Mouse (Mus musculus) heart, adult 2 months (tissue): Measurements from ENCODE around the gene Hoxb8. TPM values are rescaled to one million over a fixed set of nuclear protein-coding genes. Genes with fewer than 3 reads are reported as not detected.

Source experiments
- DNase-seq, 2 experiments: peaks; one replicate each; pipeline ENCODE4 v3.0.0; 2021
- H3K27ac ChIP-seq: fragments of 200-600 bp; 2 replicates; pipeline ENCODE4 v1.8.1; 2022
- H3K27me3 ChIP-seq: fragments of 200-500 bp; 2 replicates; pipeline ENCODE4 v1.6.1; 2012; ENCODE audit warnings: mild to moderate bottlenecking, low read length, inconsistent platforms, mixed read lengths; ENCODE audit not compliant: control insufficient read depth, insufficient read depth
- H3K36me3 ChIP-seq: fragments of 200-500 bp; 2 replicates; pipeline ENCODE4 v1.6.1; 2012; ENCODE audit warnings: low read length, inconsistent platforms; ENCODE audit not compliant: control insufficient read depth, insufficient read depth
- H3K4me1 ChIP-seq: fragments of 200-500 bp; 2 replicates; pipeline ENCODE4 v1.6.1; 2011; ENCODE audit warnings: low read length; ENCODE audit not compliant: control insufficient read depth, insufficient read depth
- H3K4me3 ChIP-seq: fragments of 200-600 bp; 2 replicates; pipeline ENCODE4 v1.8.1; 2022
- H3K79me2 ChIP-seq: fragments of 200-500 bp; replicated peaks from 2 replicates; pipeline ENCODE4 v1.6.1; 2012; ENCODE audit warnings: mild to moderate bottlenecking, inconsistent platforms, low read length, moderate library complexity, mixed read lengths; ENCODE audit not compliant: control insufficient read depth, insufficient read depth
- H3K9ac ChIP-seq: fragments of 200-500 bp; 2 replicates; pipeline ENCODE4 v1.6.1; 2012; ENCODE audit warnings: low read depth, mild to moderate bottlenecking, control low read depth, inconsistent platforms, low read length, mixed read lengths
- CTCF ChIP-seq: fragments of 200-600 bp; IDR thresholded peaks from 2 replicates; pipeline ENCODE4 v1.8.1; 2022; ENCODE audit warnings: antibody characterized with exemption, mild to moderate bottlenecking, moderate library complexity
- EP300 ChIP-seq: fragments of 200-500 bp; IDR thresholded peaks from 2 replicates; pipeline ENCODE4 v1.6.1; 2011; ENCODE audit warnings: low read depth, low read length, control low read depth; ENCODE audit not compliant: insufficient read depth
- POLR2A ChIP-seq: fragments of 200-500 bp; IDR thresholded peaks from 2 replicates; pipeline ENCODE4 v1.6.1; 2011; ENCODE audit warnings: mild to moderate bottlenecking, low read depth, low read length, control low read depth; ENCODE audit not compliant: insufficient read depth
- WGBS: fragments of 180-500 bp; shearing (Covaris S2); methylation state at CpG from one replicate; pipeline ENCODE4 v1.1.7; 2018; 5-methylcytosine and 5-hydroxymethylcytosine counted together
- intact Hi-C: fragments of 180-260 bp; cut with DNase I; formaldehyde crosslinking; loops from one replicate; pipeline ENCODE4 v1.15.1; 2025
- polyA plus RNA-seq: library from polyadenylated mRNA; depleted of rRNA; stranded (reverse); fragments of >200 nt; gene quantifications from 2 replicates; pipeline ENCODE4 v1.2.3, GENCODE M21; 2012
- total RNA-seq, 2 experiments: library from RNA; stranded (reverse); gene quantifications; 2 replicates each; pipeline ENCODE4 v1.2.3; 2021

The Hoxb8 gene
- total and polyA plus RNA-seq, 3 experiments = not detected

DNA sequence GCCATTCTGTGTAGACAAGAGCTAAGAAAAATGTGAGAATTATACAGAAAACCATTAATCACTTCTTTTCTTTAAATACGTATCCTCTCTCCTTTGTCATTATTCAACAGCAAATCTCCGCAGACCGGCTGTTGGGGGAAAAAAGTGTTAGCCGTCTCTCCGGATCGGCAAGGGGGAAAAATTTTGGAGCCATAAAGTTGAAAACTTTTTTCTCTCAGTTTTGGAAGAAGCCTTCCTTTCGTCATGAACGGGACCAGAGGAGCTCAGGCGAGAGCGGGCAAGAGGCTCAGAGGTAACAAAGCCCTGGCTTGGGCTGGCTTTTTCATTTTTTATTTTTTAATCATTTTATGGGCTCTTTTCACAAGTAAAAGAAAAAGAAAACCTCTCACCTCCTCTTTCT lies 41.4 kb downstream of the Hoxb8 start, which contains the start of gene Hoxb3:
Gene Hoxb3 (plus strand): TSS at position 173 of the 400 bp plus-strand sequence.
- 32% methylated on average over 10 of the region's 10 CpGs for WGBS
- no peaks in the 10 kb centered on the region for H3K79me2 ChIP-seq
- H3K4me1 ChIP-seq = no peaks in the 10 kb centered on the region
- intact Hi-C loops = no loop called here
- H3K27me3 ChIP-seq = peaks cover 15% of the 10 kb centered on the region
- H3K27ac ChIP-seq = no peak within 1 kb of the TSS
- H3K36me3 ChIP-seq = no peaks in the 10 kb centered on the region
- no peak within 1 kb of the TSS for H3K9ac ChIP-seq
- no peak for DNase-seq
- H3K4me3 ChIP-seq = no peak within 1 kb of the TSS
- no peak for TF ChIP-seq CTCF
- TF ChIP-seq POLR2A = no peak
- TF ChIP-seq EP300 = no peak

DNA sequence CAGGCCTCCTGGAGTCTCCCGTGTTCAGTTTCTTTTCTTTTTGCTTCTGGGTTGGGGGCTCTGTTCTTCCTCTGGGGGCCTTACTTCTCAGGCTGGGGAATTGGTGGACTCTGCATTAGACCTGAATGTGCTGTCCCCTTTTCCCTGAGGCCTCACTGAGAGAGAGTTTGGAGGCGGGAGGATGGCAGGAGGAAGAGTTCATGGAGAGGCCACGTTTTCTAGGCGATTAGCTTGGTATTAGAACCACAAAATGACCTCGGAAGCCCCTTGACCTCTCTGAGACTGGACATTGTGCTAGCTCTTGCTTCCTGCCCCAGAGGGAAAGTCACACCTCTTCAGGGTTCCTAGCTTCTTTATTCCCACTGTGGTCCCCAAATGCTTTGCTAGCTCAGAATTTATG lies 42.4 kb downstream of the Hoxb8 start:
- H3K79me2 ChIP-seq = no peaks in the 10 kb centered on the region
- H3K27me3 ChIP-seq = peaks cover 15% of the 10 kb centered on the region
- no peak overlapping the region for H3K4me3 ChIP-seq
- DNase-seq = no peak
- H3K36me3 ChIP-seq = no peaks in the 10 kb centered on the region
- TF ChIP-seq POLR2A = no peak
- no peak for TF ChIP-seq EP300
- no peak for TF ChIP-seq CTCF
- intact Hi-C loops = no loop called here
- no peak overlapping the region for H3K9ac ChIP-seq
- no peaks in the 10 kb centered on the region for H3K4me1 ChIP-seq
- WGBS = 15% methylated on average over 5 of the region's 5 CpGs
- H3K27ac ChIP-seq = no peak overlapping the region

DNA sequence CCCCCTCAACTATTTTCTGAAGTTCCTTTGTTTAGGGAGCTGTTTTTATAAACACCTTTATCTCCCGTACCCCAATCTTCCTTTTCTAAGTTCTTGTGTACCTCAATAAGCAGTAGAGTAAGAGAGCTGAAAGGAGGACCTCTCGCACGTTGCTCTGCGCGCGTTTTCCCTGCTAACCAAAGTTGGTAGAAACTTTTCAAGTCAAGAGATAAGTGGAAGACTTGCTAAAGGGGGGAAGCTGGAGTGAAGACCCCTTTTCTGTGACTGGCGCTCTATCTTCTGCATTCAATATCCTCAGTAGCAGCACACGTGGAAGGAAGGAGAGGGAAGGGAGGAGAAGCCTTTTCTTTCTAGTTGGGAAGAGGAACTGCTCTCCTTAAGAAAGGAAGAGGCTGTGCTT lies 43.3 kb downstream of the Hoxb8 start:
- H3K4me3 ChIP-seq = no peak overlapping the region
- no peaks in the 10 kb centered on the region for H3K36me3 ChIP-seq
- no peaks in the 10 kb centered on the region for H3K79me2 ChIP-seq
- no peak for TF ChIP-seq EP300
- TF ChIP-seq CTCF = no peak
- TF ChIP-seq POLR2A = no peak
- H3K9ac ChIP-seq = no peak overlapping the region
- H3K4me1 ChIP-seq = no peaks in the 10 kb centered on the region
- H3K27ac ChIP-seq = no peak overlapping the region
- no peak for DNase-seq
- intact Hi-C loops = no loop called here
- H3K27me3 ChIP-seq = peaks cover 11% of the 10 kb centered on the region
- WGBS = 23% methylated on average over 8 of the region's 8 CpGs

DNA sequence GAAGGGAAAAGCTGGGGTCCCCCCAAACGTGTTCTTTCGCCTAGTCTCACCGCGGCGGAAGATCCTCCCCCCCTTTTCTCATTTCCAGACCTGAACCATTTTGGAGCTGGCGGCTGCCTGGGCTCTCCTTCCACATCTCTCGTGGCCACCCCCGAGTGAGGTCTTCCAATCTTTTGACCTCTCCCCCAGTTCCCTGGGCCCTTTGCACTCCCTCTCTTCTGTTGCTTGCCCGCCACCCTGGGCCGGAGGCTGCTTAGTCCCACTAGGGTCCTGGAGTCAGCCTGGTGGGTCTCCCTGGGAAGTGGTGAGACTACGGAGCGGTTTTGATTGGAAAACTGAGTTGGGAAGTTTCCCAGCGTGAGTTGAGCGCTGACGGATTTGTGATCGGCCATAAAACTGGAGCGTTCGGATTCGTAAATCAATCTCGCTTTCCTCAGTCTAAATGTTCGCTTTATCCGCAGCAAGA lies 44.1 kb downstream of the Hoxb8 start:
- no peaks in the 10 kb centered on the region for H3K4me1 ChIP-seq
- peaks cover 9% of the 10 kb centered on the region for H3K27me3 ChIP-seq
- no peak overlapping the region for H3K27ac ChIP-seq
- H3K4me3 ChIP-seq = no peak overlapping the region
- no peaks in the 10 kb centered on the region for H3K79me2 ChIP-seq
- TF ChIP-seq CTCF (no peak), POLR2A (no peak), EP300 (no peak)
- H3K9ac ChIP-seq = no peak overlapping the region
- intact Hi-C loops = no loop called here
- no peak for DNase-seq
- no peaks in the 10 kb centered on the region for H3K36me3 ChIP-seq
- WGBS = 20% methylated on average over 22 of the region's 22 CpGs

DNA sequence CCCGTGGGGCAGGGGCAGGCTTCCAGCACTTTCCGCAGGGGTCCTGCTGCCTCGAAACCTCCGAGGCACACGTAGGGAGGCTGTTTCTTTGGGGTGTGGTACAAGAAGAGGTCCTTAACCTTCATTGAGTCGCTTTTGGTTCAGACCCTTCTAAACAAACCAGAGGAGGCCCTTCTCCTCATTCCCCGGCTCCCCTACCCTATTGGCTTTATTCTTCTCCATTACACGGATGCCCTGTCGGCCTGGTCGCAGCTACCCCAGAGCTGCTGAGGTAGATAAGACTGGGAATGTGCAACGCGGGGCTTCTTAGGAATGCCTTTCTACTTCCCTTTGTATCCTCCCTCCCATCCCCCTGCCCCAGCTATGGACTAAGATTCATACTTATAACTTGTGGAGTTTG lies 45.0 kb downstream of the Hoxb8 start:
- Histone ChIP-seq H3K27ac (no peak overlapping the region), H3K4me1 (no peaks in the 10 kb centered on the region), H3K9ac (no peak overlapping the region), H3K36me3 (no peaks in the 10 kb centered on the region), H3K4me3 (no peak overlapping the region), H3K79me2 (no peaks in the 10 kb centered on the region), H3K27me3 (peaks cover 9% of the 10 kb centered on the region)
- DNase-seq = no peak
- intact Hi-C loops = no loop called here
- TF ChIP-seq EP300 (no peak), POLR2A (no peak), CTCF (no peak)
- WGBS = 17% methylated on average over 12 of the region's 12 CpGs

DNA sequence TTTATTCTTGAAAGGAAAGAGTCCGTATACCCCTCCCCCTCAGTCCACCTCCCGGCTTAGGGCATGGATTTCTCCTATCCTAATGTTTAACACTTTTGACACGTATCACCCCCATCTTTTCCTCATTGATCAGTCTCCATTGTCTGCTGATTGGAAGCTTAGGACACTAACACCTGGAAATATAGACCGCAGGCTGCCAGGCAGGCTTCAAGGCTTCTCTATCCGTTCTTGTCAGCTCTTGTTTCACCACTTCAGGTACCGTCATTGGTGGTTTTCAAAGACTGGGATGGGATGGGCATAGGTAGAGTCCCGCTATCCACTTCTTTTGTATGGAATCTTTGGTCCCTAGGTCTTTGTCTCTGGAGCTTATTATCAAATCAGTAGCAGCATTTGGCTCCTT lies 45.4 kb downstream of the Hoxb8 start:
- Histone ChIP-seq H3K4me3 (no peak overlapping the region), H3K27ac (no peak overlapping the region), H3K9ac (no peak overlapping the region), H3K79me2 (no peaks in the 10 kb centered on the region), H3K4me1 (no peaks in the 10 kb centered on the region), H3K36me3 (no peaks in the 10 kb centered on the region), H3K27me3 (peaks cover 9% of the 10 kb centered on the region)
- no peak for DNase-seq
- intact Hi-C loops = no loop called here
- WGBS = 18% methylated on average over 7 of the region's 7 CpGs
- TF ChIP-seq CTCF = no peak
- TF ChIP-seq POLR2A = no peak
- no peak for TF ChIP-seq EP300
